Mouse (Mus musculus): ENCODE measurements around the gene Hist1h4i. TPM values are rescaled to one million over a fixed set of nuclear protein-coding genes. Genes with fewer than 3 reads are reported as not detected.

The Hist1h4i gene
- polyA plus RNA-seq, 1 experiment: 16.6 TPM

- no peak for DNase-seq (ENCODE audit: low read depth, low spot score)
- 17% methylated on average over 27 of the region's 27 CpGs for WGBS
Observed at GRCm38 (mm10) chr13:22015479-22016450, 25.4 kb downstream of the Hist1h4i start.

DNA sequence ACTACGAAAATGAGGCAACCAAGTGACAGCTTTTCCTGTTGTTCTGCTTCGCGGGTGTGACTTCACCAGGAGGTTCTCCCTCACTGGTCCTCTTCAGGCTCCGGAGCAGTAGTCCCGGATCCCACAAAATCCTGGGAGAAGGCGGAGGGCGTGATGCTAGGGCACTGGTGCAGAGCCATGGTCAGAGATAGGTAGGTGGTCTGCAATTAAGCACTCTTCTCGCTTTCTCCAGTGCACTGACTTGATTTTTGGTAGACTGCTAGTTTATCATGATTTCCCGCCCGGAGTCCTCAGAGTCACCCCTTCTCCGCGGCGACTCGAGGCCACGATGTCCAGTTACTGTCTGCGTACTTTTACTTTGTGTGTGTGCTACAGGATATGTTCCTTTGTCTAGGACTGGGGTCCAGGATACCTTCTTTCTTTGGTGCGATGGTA lies 26.7 kb downstream of the Hist1h4i start:
- no peak for DNase-seq (ENCODE audit: low read depth, low spot score)
- WGBS: 15% methylated on average over 17 of the region's 17 CpGs

- no peak for DNase-seq (ENCODE audit: low read depth, low spot score)
- WGBS: 28% methylated on average over 13 of the region's 13 CpGs
Observed at GRCm38 (mm10) chr13:22013716-22014115, 27.4 kb downstream of the Hist1h4i start.

- 48% methylated on average over 7 of the region's 7 CpGs for WGBS
- no peak for DNase-seq (ENCODE audit: low read depth, low spot score)
Observed at GRCm38 (mm10) chr13:22009642-22010041, 31.5 kb downstream of the Hist1h4i start, which contains the start of gene Prss16. Gene Prss16 (minus strand): TSS chr13:22009742.

GRCm38 (mm10) chr13:22008707-22009106 lies 32.5 kb downstream of the Hist1h4i start:
- no peak for DNase-seq (ENCODE audit: low read depth, low spot score)
- 85% methylated on average over 3 of the region's 3 CpGs for WGBS

GRCm38 (mm10) chr13:22007872-22008271 lies 33.3 kb downstream of the Hist1h4i start:
- DNase-seq (ENCODE audit: low read depth, low spot score): no peak
- 68% methylated on average over 7 of the region's 7 CpGs for WGBS

- no peak for DNase-seq (ENCODE audit: low read depth, low spot score)
- 13% methylated on average over 18 of the region's 18 CpGs for WGBS
Observed at GRCm38 (mm10) chr13:22007121-22007510, 34.0 kb downstream of the Hist1h4i start.

- 1% methylated on average over 37 of the region's 38 CpGs for whole genome bisulfite sequencing
- no peak for DNase-seq (ENCODE audit: low read depth, low spot score)
Observed at GRCm38 (mm10) chr13:22006334-22007120, 34.6 kb downstream of the Hist1h4i start.

DNA sequence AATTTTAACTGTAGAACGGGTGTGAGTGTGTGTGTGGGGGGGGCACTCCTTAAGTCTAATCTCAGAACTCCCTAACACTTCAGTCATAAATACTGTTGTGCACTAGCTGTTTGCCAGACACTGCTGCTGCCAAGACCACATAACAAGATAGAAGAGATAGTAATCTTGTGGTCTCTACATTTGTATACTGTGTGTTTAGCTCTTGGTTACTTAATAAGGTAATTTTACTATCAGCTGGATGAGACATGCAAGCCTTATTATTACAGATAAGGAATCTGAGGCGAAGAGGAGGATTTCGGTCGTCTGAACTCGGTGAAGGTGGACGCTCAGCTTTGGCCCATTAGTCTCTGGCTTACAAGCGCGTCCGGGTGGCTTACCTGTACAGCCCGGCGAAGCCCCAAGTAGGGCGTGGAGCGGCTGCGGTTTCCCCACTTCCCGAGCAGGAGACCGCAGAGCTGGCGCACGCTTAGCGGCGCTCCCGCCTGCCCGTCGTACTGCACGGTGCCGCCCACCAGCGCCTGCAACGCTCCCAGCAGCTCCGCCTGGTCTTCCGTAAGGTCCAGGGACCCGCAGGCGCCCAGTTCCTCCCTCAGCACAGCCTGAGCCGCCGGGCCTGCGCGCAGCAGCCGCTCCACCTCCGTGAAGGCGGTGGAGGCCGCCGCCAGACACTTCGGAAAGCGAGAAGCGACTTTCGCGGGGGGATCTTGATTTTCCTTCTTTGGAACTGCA lies 35.4 kb downstream of the Hist1h4i start:
- DNase-seq (ENCODE audit: low read depth, low spot score): no peak
- whole genome bisulfite sequencing: under 1% methylated on average over 45 of the region's 45 CpGs

DNA sequence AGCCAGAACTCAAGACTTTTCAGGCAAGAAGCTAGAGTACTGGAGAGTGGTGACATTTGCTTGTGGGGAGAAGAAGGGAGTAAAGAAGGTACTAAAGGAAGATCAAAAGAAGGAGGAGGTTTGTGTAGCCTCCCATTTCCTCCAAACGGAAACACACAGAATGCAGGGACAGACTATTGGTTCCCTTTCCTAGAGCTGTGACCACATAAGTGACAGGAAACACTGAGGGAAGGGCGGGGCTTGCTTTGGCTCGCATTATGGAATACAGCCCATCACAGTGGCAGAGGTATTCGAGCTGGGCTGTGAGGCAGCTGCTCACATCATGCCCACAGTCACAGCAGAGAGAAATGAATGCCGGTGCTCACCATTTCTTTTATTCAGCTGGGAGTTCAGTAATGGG lies 39.3 kb downstream of the Hist1h4i start:
- 25% methylated on average over 5 of the region's 5 CpGs for WGBS
- DNase-seq (ENCODE audit: low read depth, low spot score): no peak

- no peak for DNase-seq (ENCODE audit: low read depth, low spot score)
- 64% methylated on average over 2 of the region's 2 CpGs for WGBS
Observed at GRCm38 (mm10) chr13:22001346-22001745, 39.8 kb downstream of the Hist1h4i start.

GRCm38 (mm10) chr13:21999147-21999546 lies 42.0 kb downstream of the Hist1h4i start:
- WGBS: 52% methylated on average over 4 of the region's 4 CpGs
- no peak for DNase-seq (ENCODE audit: low read depth, low spot score)

- no peak for DNase-seq (ENCODE audit: low read depth, low spot score)
- 40% methylated on average over 3 of the region's 3 CpGs for WGBS
Observed at GRCm38 (mm10) chr13:21998412-21998811, 42.8 kb downstream of the Hist1h4i start.

DNA sequence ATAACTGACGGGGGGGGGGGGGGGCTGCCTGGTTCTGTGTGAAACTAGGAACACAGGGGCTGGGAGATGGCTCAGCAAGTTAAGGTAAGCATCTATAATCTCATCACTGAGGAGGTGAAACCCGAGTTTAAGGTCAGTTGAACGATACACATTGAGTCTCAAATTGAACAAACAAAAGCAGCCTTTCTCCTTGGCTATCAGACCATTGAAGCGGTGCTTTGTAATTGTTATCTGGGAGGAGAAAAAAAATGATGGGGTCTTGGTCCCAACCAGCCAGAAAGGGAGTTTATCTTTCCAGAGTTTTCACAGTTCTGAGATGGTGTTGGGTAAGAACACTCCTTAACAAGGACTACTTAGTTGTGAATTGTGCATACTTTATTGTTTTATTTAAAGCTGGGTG lies 43.3 kb downstream of the Hist1h4i start:
- no peak for DNase-seq (ENCODE audit: low read depth, low spot score)
- 17% methylated on average over 4 of the region's 4 CpGs for WGBS

DNA sequence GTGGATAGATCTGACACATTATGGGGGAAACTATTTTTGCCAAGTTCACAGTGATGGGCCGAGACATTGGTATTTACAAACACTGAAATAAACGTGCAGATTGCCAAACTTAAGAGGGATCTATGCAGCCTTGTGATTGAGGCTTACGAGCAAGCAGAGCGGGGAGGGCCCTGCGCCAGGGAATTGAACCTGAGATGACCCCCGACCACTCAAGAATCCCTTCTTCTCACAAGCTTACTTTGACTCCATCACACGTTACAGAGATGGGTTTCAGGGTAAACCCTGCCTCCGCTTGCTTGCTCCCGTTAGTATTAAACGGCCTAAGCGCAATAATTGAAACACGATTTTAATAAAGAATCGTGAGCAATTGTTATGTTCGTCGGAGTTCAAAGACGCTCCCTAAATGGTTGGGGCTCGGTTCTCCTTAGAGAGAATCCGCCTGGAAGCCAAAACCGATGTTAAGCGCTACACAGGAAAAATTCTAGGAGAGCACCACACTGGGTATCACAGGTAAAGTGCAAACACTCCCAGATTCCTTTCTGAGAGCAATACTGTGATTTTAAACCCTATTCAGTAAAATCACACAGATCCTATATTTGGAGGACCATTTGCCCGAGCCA lies 43.9 kb downstream of the Hist1h4i start:
- WGBS: 11% methylated on average over 21 of the region's 21 CpGs
- no peak for DNase-seq (ENCODE audit: low read depth, low spot score)

DNA sequence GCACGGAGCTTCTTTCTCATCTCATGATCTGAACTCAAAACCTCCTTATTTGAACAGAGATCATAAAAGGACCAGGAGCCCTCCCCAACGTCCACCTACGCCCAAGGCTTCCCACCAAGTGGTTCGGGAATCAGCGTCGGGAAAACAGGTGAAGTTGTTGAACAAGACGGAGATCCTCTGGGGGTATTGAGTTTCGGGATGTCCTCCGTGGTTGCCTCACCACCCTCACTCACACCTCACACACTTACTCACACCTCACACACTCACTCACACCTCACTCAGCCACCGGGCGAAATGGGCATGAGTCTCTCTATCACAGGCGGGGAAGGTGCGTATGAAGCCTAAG lies 44.3 kb downstream of the Hist1h4i start:
- no peak for DNase-seq (ENCODE audit: low read depth, low spot score)
- WGBS: 8% methylated on average over 13 of the region's 13 CpGs

- no peak for DNase-seq (ENCODE audit: low read depth, low spot score)
- 8% methylated on average over 12 of the region's 12 CpGs for WGBS
Observed at GRCm38 (mm10) chr13:21996101-21996839, 44.9 kb downstream of the Hist1h4i start.

GRCm38 (mm10) chr13:21995331-21995914 lies 45.7 kb downstream of the Hist1h4i start:
- 3% methylated on average over 21 of the region's 21 CpGs for WGBS
- no peak for DNase-seq (ENCODE audit: low read depth, low spot score)
